Mouse (Mus musculus): ENCODE results near the gene Cdh4. TPM values are rescaled to one million over a fixed set of nuclear protein-coding genes. Genes with fewer than 3 reads are reported as not detected.

The Cdh4 gene
- polyA plus RNA-seq, 1 experiment from 2014 or later, result 3.7 TPM

- Histone ChIP-seq H3K9me3 (replicated peaks; ENCODE audit: control insufficient read depth, low read length) (no peaks in the 10 kb centered on the region), H3K4me1 (ENCODE audit: control insufficient read depth, insufficient read depth, low read length) (no peaks in the 10 kb centered on the region), H3K27me3 (ENCODE audit: control insufficient read depth, insufficient read depth, low read length) (no peaks in the 10 kb centered on the region), H3K27ac (replicated peaks; ENCODE audit: low read depth, low read length) (no peak overlapping the region), H3K4me2 (ENCODE audit: low read depth, low read length) (no peak overlapping the region), H3K4me3 (ENCODE audit: low read depth, low read length) (no peak overlapping the region), H3K36me3 (replicated peaks; ENCODE audit: control insufficient read depth, insufficient read depth, low read depth, low read length) (no peaks in the 10 kb centered on the region), H3K9ac (replicated peaks; ENCODE audit: low read length) (no peak overlapping the region)
- ATAC-seq (replicated peaks; ENCODE audit: insufficient number of reproducible peaks, low FRiP score, low TSS enrichment, low read depth) (no peak), DNase-seq (ENCODE audit: low spot score) (no peak)
- WGBS, result 89% methylated on average over 15 of the region's 15 CpGs
Observed at GRCm38 (mm10) chr2:179640576-179641301, 198.5 kb downstream of the Cdh4 start.

GRCm38 (mm10) chr2:179648573-179649263 lies 206.5 kb downstream of the Cdh4 start:
- Histone ChIP-seq H3K4me3 (ENCODE audit: low read depth, low read length) (no peak overlapping the region), H3K36me3 (replicated peaks; ENCODE audit: control insufficient read depth, insufficient read depth, low read depth, low read length) (no peaks in the 10 kb centered on the region), H3K4me1 (ENCODE audit: control insufficient read depth, insufficient read depth, low read length) (no peaks in the 10 kb centered on the region), H3K4me2 (ENCODE audit: low read depth, low read length) (no peak overlapping the region), H3K9ac (replicated peaks; ENCODE audit: low read length) (no peak overlapping the region), H3K27me3 (ENCODE audit: control insufficient read depth, insufficient read depth, low read length) (no peaks in the 10 kb centered on the region), H3K9me3 (replicated peaks; ENCODE audit: control insufficient read depth, low read length) (no peaks in the 10 kb centered on the region), H3K27ac (replicated peaks; ENCODE audit: low read depth, low read length) (no peak overlapping the region)
- no peak for ATAC-seq (replicated peaks; ENCODE audit: insufficient number of reproducible peaks, low FRiP score, low TSS enrichment, low read depth)
- WGBS, result 78% methylated on average over 20 of the region's 20 CpGs
- DNase-seq (ENCODE audit: low spot score), result no peak

GRCm38 (mm10) chr2:179649370-179649769 lies 207.1 kb downstream of the Cdh4 start:
- Histone ChIP-seq H3K4me3 (ENCODE audit: low read depth, low read length) (no peak overlapping the region), H3K9ac (replicated peaks; ENCODE audit: low read length) (no peak overlapping the region), H3K27me3 (ENCODE audit: control insufficient read depth, insufficient read depth, low read length) (no peaks in the 10 kb centered on the region), H3K4me1 (ENCODE audit: control insufficient read depth, insufficient read depth, low read length) (no peaks in the 10 kb centered on the region), H3K4me2 (ENCODE audit: low read depth, low read length) (no peak overlapping the region), H3K9me3 (replicated peaks; ENCODE audit: control insufficient read depth, low read length) (no peaks in the 10 kb centered on the region), H3K27ac (replicated peaks; ENCODE audit: low read depth, low read length) (no peak overlapping the region), H3K36me3 (replicated peaks; ENCODE audit: control insufficient read depth, insufficient read depth, low read depth, low read length) (no peaks in the 10 kb centered on the region)
- DNase-seq (ENCODE audit: low spot score), result no peak
- WGBS, result 73% methylated on average over 4 of the region's 4 CpGs
- ATAC-seq (replicated peaks; ENCODE audit: insufficient number of reproducible peaks, low FRiP score, low TSS enrichment, low read depth), result no peak

- H3K36me3 ChIP-seq (replicated peaks; ENCODE audit: control insufficient read depth, insufficient read depth, low read depth, low read length), result no peaks in the 10 kb centered on the region
- no peaks in the 10 kb centered on the region for H3K9me3 ChIP-seq (replicated peaks; ENCODE audit: control insufficient read depth, low read length)
- ATAC-seq (replicated peaks; ENCODE audit: insufficient number of reproducible peaks, low FRiP score, low TSS enrichment, low read depth) (no peak), DNase-seq (ENCODE audit: low spot score) (no peak)
- no peaks in the 10 kb centered on the region for H3K4me1 ChIP-seq (ENCODE audit: control insufficient read depth, insufficient read depth, low read length)
- 83% methylated on average over 9 of the region's 9 CpGs for WGBS
- no peak overlapping the region for H3K27ac ChIP-seq (replicated peaks; ENCODE audit: low read depth, low read length)
- H3K4me2 ChIP-seq (ENCODE audit: low read depth, low read length), result no peak overlapping the region
- no peak overlapping the region for H3K9ac ChIP-seq (replicated peaks; ENCODE audit: low read length)
- H3K4me3 ChIP-seq (ENCODE audit: low read depth, low read length), result no peak overlapping the region
- no peaks in the 10 kb centered on the region for H3K27me3 ChIP-seq (ENCODE audit: control insufficient read depth, insufficient read depth, low read length)
Observed at GRCm38 (mm10) chr2:179650168-179650567, 207.9 kb downstream of the Cdh4 start.

- Histone ChIP-seq H3K9ac (replicated peaks; ENCODE audit: low read length) (no peak overlapping the region), H3K36me3 (replicated peaks; ENCODE audit: control insufficient read depth, insufficient read depth, low read depth, low read length) (no peaks in the 10 kb centered on the region), H3K27me3 (ENCODE audit: control insufficient read depth, insufficient read depth, low read length) (no peaks in the 10 kb centered on the region), H3K4me2 (ENCODE audit: low read depth, low read length) (no peak overlapping the region), H3K4me3 (ENCODE audit: low read depth, low read length) (no peak overlapping the region), H3K27ac (replicated peaks; ENCODE audit: low read depth, low read length) (no peak overlapping the region), H3K9me3 (replicated peaks; ENCODE audit: control insufficient read depth, low read length) (no peaks in the 10 kb centered on the region), H3K4me1 (ENCODE audit: control insufficient read depth, insufficient read depth, low read length) (no peaks in the 10 kb centered on the region)
- ATAC-seq (replicated peaks; ENCODE audit: insufficient number of reproducible peaks, low FRiP score, low TSS enrichment, low read depth) (no peak), DNase-seq (ENCODE audit: low spot score) (no peak)
- WGBS, result 76% methylated on average over 3 of the region's 3 CpGs
Observed at GRCm38 (mm10) chr2:179655506-179655905, 213.3 kb downstream of the Cdh4 start.

- ATAC-seq (replicated peaks; ENCODE audit: insufficient number of reproducible peaks, low FRiP score, low TSS enrichment, low read depth) (no peak), DNase-seq (ENCODE audit: low spot score) (no peak)
- H3K9me3 ChIP-seq (replicated peaks; ENCODE audit: control insufficient read depth, low read length), result no peaks in the 10 kb centered on the region
- H3K4me2 ChIP-seq (ENCODE audit: low read depth, low read length), result no peak overlapping the region
- H3K4me1 ChIP-seq (ENCODE audit: control insufficient read depth, insufficient read depth, low read length), result no peaks in the 10 kb centered on the region
- no peak overlapping the region for H3K4me3 ChIP-seq (ENCODE audit: low read depth, low read length)
- H3K9ac ChIP-seq (replicated peaks; ENCODE audit: low read length), result no peak overlapping the region
- no peaks in the 10 kb centered on the region for H3K36me3 ChIP-seq (replicated peaks; ENCODE audit: control insufficient read depth, insufficient read depth, low read depth, low read length)
- WGBS, result 95% methylated on average over 1 of the region's 1 CpGs
- H3K27me3 ChIP-seq (ENCODE audit: control insufficient read depth, insufficient read depth, low read length), result peaks cover 6% of the 10 kb centered on the region
- H3K27ac ChIP-seq (replicated peaks; ENCODE audit: low read depth, low read length), result no peak overlapping the region
Observed at GRCm38 (mm10) chr2:179659254-179659653, 217.0 kb downstream of the Cdh4 start.

GRCm38 (mm10) chr2:179661998-179662714 lies 219.9 kb downstream of the Cdh4 start:
- Histone ChIP-seq H3K4me3 (ENCODE audit: low read depth, low read length) (no peak overlapping the region), H3K36me3 (replicated peaks; ENCODE audit: control insufficient read depth, insufficient read depth, low read depth, low read length) (no peaks in the 10 kb centered on the region), H3K9ac (replicated peaks; ENCODE audit: low read length) (no peak overlapping the region), H3K4me2 (ENCODE audit: low read depth, low read length) (no peak overlapping the region), H3K9me3 (replicated peaks; ENCODE audit: control insufficient read depth, low read length) (no peaks in the 10 kb centered on the region), H3K27ac (replicated peaks; ENCODE audit: low read depth, low read length) (no peak overlapping the region), H3K4me1 (ENCODE audit: control insufficient read depth, insufficient read depth, low read length) (no peaks in the 10 kb centered on the region), H3K27me3 (ENCODE audit: control insufficient read depth, insufficient read depth, low read length) (peaks cover 6% of the 10 kb centered on the region)
- ATAC-seq (replicated peaks; ENCODE audit: insufficient number of reproducible peaks, low FRiP score, low TSS enrichment, low read depth), result no peak
- 6% methylated on average over 18 of the region's 20 CpGs for WGBS
- DNase-seq (ENCODE audit: low spot score), result no peak

- no peak overlapping the region for H3K9ac ChIP-seq (replicated peaks; ENCODE audit: low read length)
- H3K27me3 ChIP-seq (ENCODE audit: control insufficient read depth, insufficient read depth, low read length), result peaks cover 6% of the 10 kb centered on the region
- no peak overlapping the region for H3K4me3 ChIP-seq (ENCODE audit: low read depth, low read length)
- no peak overlapping the region for H3K4me2 ChIP-seq (ENCODE audit: low read depth, low read length)
- no peak for DNase-seq (ENCODE audit: low spot score)
- no peaks in the 10 kb centered on the region for H3K9me3 ChIP-seq (replicated peaks; ENCODE audit: control insufficient read depth, low read length)
- H3K4me1 ChIP-seq (ENCODE audit: control insufficient read depth, insufficient read depth, low read length), result no peaks in the 10 kb centered on the region
- H3K36me3 ChIP-seq (replicated peaks; ENCODE audit: control insufficient read depth, insufficient read depth, low read depth, low read length), result no peaks in the 10 kb centered on the region
- ATAC-seq (replicated peaks; ENCODE audit: insufficient number of reproducible peaks, low FRiP score, low TSS enrichment, low read depth), result no peak
- 12% methylated on average over 9 of the region's 9 CpGs for WGBS
- no peak overlapping the region for H3K27ac ChIP-seq (replicated peaks; ENCODE audit: low read depth, low read length)
Observed at GRCm38 (mm10) chr2:179662739-179663138, 220.5 kb downstream of the Cdh4 start.

Measured in embryonic facial prominence, embryonic 11.5 days (tissue).